Mouse (Mus musculus) MEL (cell line): ENCODE measurements at regions not wholly inside any gene's neighbourhood (a gene's known extent, or its start where the extent isn't known, plus 50 kb on each side); places are given as distances from the start of the nearest gene placed in this dataset.

Experiments used
- BHLHE40 ChIP-seq: IDR thresholded peaks from 2 replicates; pipeline ENCODE4 v1.6.1; 2012; ENCODE audit warnings: low read depth, mild to moderate bottlenecking, inconsistent platforms, low read length, improper control_type of control experiment, borderline replicate concordance
- CTCF ChIP-seq, 3 experiments: IDR thresholded peaks in 2 of 3; conservative IDR thresholded peaks in 1 of 3; 2 replicates each; pipeline ENCODE4 v1.5.1; 2011 to 2012; ENCODE audit warnings: low read length in 3 of 3, low read depth in 2 of 3, mild to moderate bottlenecking in 2 of 3, improper control_type of control experiment in 1 of 3, inconsistent platforms in 1 of 3, mixed read lengths in 1 of 3, moderate library complexity in 1 of 3; ENCODE audit not compliant: control insufficient read depth in 1 of 3, insufficient read depth in 1 of 3, poor library complexity in 1 of 3, severe bottlenecking in 1 of 3
- EP300 ChIP-seq, 2 experiments: IDR thresholded peaks; 2 replicates each; pipeline ENCODE4 v1.6.1; 2011; ENCODE audit warnings: improper control_type of control experiment in 2 of 2, low read length in 2 of 2, low read depth in 1 of 2, mild to moderate bottlenecking in 1 of 2
- GABPA ChIP-seq: IDR thresholded peaks from 2 replicates; pipeline ENCODE4 v1.6.1; 2012; ENCODE audit warnings: low read depth, mild to moderate bottlenecking, inconsistent platforms, low read length, improper control_type of control experiment, moderate library complexity
- GATA1 ChIP-seq: IDR thresholded peaks from 2 replicates; pipeline ENCODE4 v1.6.1; 2011; ENCODE audit warnings: low read depth, low read length, improper control_type of control experiment
- MAFK ChIP-seq: IDR thresholded peaks from 2 replicates; pipeline ENCODE4 v1.6.1; 2011; ENCODE audit warnings: low read depth, mild to moderate bottlenecking, low read length, improper control_type of control experiment, borderline replicate concordance
- MAX ChIP-seq: IDR thresholded peaks from 2 replicates; pipeline ENCODE4 v1.6.1; 2011; ENCODE audit warnings: low read length, improper control_type of control experiment
- MAZ ChIP-seq: IDR thresholded peaks from 2 replicates; pipeline ENCODE4 v1.6.1; 2012; ENCODE audit warnings: low read depth, mild to moderate bottlenecking, inconsistent platforms, low read length, improper control_type of control experiment
- POLR2A ChIP-seq, 2 experiments: IDR thresholded peaks; 2 replicates each; pipeline ENCODE4 v1.6.1; 2011 to 2012; ENCODE audit warnings: low read length in 2 of 2, mild to moderate bottlenecking in 2 of 2, control low read depth in 1 of 2, improper control_type of control experiment in 1 of 2, low read depth in 1 of 2, moderate library complexity in 1 of 2; ENCODE audit not compliant: control insufficient read depth in 1 of 2, insufficient read depth in 1 of 2, poor library complexity in 1 of 2
- POLR2AphosphoS2 ChIP-seq: IDR thresholded peaks from 2 replicates; pipeline ENCODE4 v1.6.1; 2011; ENCODE audit warnings: low read length, improper control_type of control experiment
- SIN3A ChIP-seq: IDR thresholded peaks from 2 replicates; pipeline ENCODE4 v1.6.1; 2012; ENCODE audit warnings: low read length, improper control_type of control experiment, inconsistent platforms
- TAL1 ChIP-seq: IDR thresholded peaks from 2 replicates; pipeline ENCODE4 v1.6.1; 2012; ENCODE audit warnings: mild to moderate bottlenecking, inconsistent platforms, low read length, moderate library complexity, mixed read lengths
- USF1 ChIP-seq: IDR thresholded peaks from 2 replicates; pipeline ENCODE4 v1.6.1; 2014; ENCODE audit warnings: low read depth, mild to moderate bottlenecking, inconsistent platforms, low read length, improper control_type of control experiment, moderate library complexity

DNA sequence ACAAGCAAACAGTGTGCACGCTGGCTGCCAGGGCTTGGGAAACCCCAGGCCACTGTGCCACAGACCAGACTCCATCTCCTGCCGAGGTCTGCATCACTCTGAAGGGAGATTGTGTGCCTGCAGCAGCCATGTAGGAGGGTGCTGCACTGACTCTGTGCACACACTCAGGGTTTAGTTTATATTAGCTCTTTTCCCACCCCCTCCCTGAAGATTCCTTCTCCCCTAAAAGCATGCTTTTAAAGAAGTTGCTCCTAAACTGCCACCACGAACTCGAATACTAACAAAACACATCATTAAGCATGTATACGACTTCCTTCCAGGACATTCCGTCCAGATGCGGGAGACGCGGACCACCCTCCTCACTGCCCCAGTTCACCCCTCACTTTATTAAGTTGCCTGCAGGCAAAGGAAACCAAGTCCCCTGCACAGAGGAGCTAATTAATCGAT is 92.4 kb downstream of the Ets2 start:
- TF ChIP-seq USF1 (no peak), GABPA (no peak), GATA1 (no peak), POLR2A (IDR thresholded peaks at IDR 0.05; ENCODE audit: control insufficient read depth in 1 of 2, insufficient read depth in 1 of 2, low read depth in 1 of 2, low read length in 2 of 2, poor library complexity in 1 of 2) (no peak), SIN3A (no peak), CTCF (IDR thresholded peaks at IDR 0.05 in 2 of 3, conservative IDR thresholded peaks at IDR 0.05 in 1 of 3; ENCODE audit: control insufficient read depth in 1 of 3, insufficient read depth in 1 of 3, low read depth in 2 of 3, low read length in 3 of 3, poor library complexity in 1 of 3, severe bottlenecking in 1 of 3) (no peak), POLR2AphosphoS2 (no peak), MAZ (no peak), MAFK (no peak), TAL1 (no peak), BHLHE40 (no peak), EP300 (IDR thresholded peaks at IDR 0.05; ENCODE audit: low read depth in 1 of 2, low read length in 2 of 2) (no peak), MAX (no peak)
